Mouse (Mus musculus) C2C12 (cell line): ENCODE data around the gene Nsun2.

Experiments
- CTCF ChIP-seq: IDR thresholded peaks from one replicate; pipeline ENCODE4 v1.5.1; 2011; ENCODE audit not compliant: control insufficient read depth, insufficient read depth, insufficient read length
- MYOG ChIP-seq: IDR thresholded peaks from one replicate; pipeline ENCODE4 v1.6.1; 2011; ENCODE audit not compliant: control insufficient read depth, insufficient read length; ENCODE audit errors: extremely low read depth

DNA sequence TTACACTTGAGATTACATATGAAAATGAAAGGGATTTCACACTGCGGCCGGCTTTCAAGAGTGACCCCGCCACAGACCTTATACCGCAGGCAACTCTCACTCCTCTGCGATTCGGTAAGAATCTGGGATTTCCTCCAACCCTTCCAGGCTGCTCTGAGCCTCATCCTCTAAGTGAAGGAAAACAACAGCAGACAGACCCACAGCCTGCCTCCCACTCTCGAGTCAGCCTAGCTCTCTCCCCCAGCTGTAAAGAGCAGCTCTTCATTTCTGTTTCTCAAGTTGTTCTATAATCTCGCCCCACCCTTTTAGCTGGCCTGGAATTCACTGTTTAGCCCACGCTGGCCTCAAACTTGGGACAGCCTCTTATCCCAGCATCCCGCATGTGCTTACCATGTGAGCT is 8.2 kb downstream of the Nsun2 start:
- TF ChIP-seq CTCF (no peak), MYOG (no peak)
